Mouse (Mus musculus) erythroblast, adult 5-6 weeks (primary cell): ENCODE measurements around the gene Fndc4. TPM values are rescaled to one million over a fixed set of nuclear protein-coding genes. Genes with fewer than 3 reads are reported as not detected.
A peak's percentile ranks its signal among the peaks of the same experiment; 100 is the strongest.

Source experiments
- ATAC-seq: replicated peaks from 2 replicates; pipeline ENCODE4 v1.8.0; 2016; ENCODE audit warnings: moderate number of reproducible peaks, mild to moderate bottlenecking, moderate TSS enrichment, inconsistent platforms; ENCODE audit not compliant: poor library complexity, low FRiP score, severe bottlenecking
- total RNA-seq, 2 experiments: library from RNA; stranded (forward) in 1 of 2; stranded (reverse) in 1 of 2; fragments of 150-400 nt in 1 of 2; fragments of 200-764, 138-1000 nt in 1 of 2; gene quantifications; 2 replicates each; pipeline versions ENCODE4 v1.2.3 to v1.2.4; 2015 to 2017; ENCODE audit warnings: low replicate concordance in 2 of 2

Gene Fndc4
- total RNA-seq (2015; ENCODE audit: low replicate concordance) (not detected in 2 replicates), total RNA-seq (2017; ENCODE audit: low replicate concordance) (0.34 TPM in 1 of 2 replicates, not detected in the other)

DNA sequence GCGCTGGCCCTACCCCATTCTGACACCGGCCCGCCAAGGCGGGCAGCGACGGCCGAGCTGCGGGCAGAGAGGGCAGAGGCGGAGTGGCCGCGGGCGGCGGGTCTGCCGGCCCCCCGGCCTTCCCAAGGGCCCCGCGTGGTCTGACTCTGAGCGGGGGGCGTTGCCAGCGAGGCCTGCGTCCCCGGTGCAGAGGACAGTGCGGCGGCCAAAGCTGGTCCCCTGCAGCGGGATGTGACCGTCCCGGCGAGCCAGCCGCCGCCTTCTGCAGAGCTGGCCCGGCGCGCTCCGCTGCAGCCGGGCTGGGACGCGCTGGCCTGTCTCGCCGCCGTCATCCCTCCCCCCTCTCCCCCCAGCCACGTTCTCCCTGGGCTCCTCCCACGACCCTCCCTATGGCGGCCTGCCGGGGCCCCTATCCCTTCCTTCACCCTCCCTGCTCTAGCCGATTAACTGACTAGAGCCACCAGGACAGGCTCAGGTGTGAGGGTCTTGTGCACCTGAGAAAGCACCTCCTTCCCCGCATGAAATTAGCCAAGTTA, at the start of gene Fndc4:
TSS of gene Fndc4 (minus strand) at position 475 of the 536 bp plus-strand sequence.
- ATAC-seq: no peak

GRCm38 (mm10) chr5:31328255-31328654, 32.4 kb upstream of the Fndc4 start:
- ATAC-seq: peak; percentile 80

- no peak for ATAC-seq
Measured at GRCm38 (mm10) chr5:31326850-31327249, 31.0 kb upstream of the Fndc4 start.

GRCm38 (mm10) chr5:31324085-31324484, 28.2 kb upstream of the Fndc4 start:
- ATAC-seq: no peak

- ATAC-seq: no peak
Measured at GRCm38 (mm10) chr5:31322776-31323175, 26.9 kb upstream of the Fndc4 start.

GRCm38 (mm10) chr5:31312806-31313205, 16.9 kb upstream of the Fndc4 start:
- ATAC-seq: no peak

DNA sequence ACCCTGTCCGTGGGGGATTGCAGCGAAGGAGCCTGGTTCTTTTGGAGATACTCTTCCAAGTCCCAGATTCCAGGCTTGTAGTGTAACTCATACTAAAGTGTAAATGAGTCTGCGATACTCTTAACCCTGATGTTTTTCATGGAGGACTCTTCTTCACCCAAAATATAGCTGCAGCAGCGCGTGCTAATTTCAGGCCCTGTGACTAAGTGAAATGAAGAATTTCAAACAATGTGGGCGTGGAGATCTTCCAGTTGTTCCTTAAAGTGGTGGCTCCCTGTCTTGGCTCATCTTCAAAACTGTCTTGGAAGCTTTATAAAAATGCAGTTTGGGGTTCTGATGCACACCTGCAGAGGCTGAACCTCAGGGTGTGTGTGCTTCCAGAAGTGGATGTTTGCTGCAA, 7.2 kb upstream of the Fndc4 start:
- ATAC-seq: no peak

DNA sequence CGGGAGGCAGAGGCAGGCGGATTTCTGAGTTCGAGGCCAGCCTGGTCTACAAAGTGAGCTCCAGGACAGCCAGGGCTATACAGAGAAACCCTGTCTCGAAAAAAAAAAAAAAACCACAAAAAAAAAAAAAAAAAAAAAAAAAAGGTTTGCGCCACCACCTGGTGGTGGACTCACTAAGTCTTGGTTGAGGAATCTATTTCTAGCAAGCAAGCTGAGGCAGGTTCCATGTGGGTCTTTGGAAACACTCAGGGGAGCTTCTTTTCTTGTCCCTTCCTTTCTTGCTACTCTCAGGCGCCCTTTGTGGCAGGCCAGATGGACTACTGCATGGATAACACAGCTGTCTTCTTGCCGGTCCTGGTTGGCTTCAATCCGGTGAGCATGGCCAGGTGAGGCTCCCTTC, 6.0 kb upstream of the Fndc4 start:
- no peak for ATAC-seq

GRCm38 (mm10) chr5:31298486-31298885, 2.6 kb upstream of the Fndc4 start:
- no peak for ATAC-seq

DNA sequence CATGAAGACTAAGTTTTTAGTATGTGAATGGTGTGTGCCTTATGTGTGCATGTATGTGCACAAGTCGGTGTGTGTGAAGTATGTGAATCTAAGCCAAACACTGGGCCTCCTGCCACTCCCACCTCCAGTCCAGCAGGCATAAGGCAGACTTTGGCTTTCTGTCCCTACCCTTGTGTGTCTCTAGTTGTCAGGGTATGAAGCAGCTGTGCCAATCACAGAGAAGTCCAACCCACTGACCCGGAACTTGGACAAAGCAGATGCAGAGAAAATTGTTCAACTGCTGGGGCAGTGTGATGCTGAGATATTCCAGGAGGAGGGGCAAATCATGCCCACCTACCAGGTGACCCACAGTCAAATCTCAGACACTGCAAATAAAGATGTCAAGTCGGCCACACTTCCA, 2.1 kb upstream of the Fndc4 start:
- no peak for ATAC-seq

GRCm38 (mm10) chr5:31297047-31297757, 1.3 kb upstream of the Fndc4 start, which contains the start of gene Gckr:
Gene Gckr, plus strand, starts transcription at chr5:31297443.
- ATAC-seq: no peak

- ATAC-seq: no peak
Measured at GRCm38 (mm10) chr5:31294964-31295605, 795 bp downstream of the Fndc4 start.

GRCm38 (mm10) chr5:31291361-31291688, 4.6 kb downstream of the Fndc4 start:
- peak; percentile 50 for ATAC-seq

DNA sequence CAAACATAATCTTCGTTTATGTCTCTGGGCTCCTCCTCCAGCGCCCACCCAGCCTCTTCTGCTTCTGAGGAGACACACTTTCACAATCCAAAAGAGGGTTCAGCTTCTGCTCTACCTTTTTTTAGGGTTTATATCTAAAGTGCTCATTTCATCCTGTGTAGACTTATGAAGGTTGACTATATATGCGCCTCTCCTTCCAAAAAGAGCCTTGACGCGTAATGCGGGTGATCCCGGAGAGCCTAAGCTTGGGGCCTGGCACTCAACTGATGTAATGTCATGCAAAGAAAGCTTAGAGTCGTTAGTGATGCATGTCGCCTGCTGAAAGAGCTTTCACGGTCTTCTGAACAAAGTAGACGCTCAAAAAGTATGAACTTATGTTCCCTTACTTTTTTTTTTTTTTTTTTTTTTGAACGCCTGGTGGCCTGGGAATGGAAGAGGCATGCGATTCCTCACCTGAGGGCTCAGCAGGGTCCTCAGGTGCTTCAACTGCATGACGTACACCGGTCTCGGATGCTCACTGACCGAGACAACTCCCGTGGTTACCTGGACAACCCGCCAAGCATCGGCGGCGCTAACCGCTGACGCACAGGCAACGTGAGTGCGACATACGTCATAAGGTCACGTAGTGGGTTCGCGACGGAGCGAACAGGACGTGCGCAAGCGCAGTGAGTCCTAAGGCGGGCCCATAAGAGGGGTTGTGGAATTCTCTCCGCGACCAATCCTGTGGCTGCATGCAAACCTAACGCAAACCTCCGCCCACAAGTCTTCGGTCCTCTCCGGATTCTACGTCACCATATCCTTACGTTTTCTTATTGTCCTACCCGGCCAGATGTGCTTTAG, 5.1 kb downstream of the Fndc4 start, which contains the start of gene Ift172:
TSS of gene Ift172 (minus strand) at position 596 of the 840 bp plus-strand sequence.
- ATAC-seq: peak; percentile 98

DNA sequence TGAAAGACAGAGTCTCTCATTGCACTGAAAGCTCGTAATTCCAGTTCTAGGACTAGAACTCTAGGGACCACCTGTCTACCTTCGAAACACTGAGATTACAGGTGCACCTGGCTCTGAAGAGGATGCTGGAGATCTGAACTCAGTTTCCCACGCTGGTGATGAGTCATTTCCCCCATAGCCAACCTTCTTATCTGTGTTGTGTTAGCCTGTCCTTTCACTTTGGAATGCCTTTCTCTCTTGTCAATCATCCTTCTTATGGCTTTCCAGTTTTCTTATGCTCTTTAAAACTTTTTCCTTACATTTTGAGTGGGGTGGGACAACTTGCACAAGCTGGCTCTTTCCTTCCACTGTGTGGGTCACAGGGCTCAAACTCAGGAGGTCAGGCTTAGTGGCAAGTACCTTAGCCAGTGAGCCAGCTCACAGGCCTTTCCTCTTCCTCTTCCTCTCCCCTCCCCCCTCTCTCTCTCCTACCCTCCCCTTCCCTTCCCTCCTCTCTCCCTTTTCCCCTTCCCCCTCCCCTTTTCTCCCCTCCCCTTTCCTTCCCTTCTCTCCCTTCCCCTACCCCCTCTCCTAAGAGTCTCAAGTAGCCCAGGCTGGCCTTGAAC, 6.2 kb downstream of the Fndc4 start:
- ATAC-seq: no peak

DNA sequence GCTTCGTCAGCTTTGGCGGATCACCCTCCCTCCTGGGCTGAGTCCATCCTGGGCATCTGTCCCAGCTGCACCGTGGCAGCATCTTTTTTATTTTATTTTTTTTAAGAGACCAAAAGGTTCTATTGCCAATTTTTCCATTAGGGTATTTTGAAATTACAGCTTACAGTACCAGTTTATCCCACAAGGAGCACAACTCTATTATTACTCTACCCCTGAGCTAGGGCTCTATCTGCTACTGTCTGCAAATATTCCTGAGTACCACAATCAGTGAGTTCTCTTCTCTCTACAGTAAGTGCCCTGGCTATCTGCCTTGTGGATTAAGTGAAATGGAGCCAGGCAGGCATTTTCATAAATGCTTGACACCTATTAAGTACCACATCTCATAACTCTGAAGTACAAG, 7.2 kb downstream of the Fndc4 start:
- ATAC-seq: no peak

DNA sequence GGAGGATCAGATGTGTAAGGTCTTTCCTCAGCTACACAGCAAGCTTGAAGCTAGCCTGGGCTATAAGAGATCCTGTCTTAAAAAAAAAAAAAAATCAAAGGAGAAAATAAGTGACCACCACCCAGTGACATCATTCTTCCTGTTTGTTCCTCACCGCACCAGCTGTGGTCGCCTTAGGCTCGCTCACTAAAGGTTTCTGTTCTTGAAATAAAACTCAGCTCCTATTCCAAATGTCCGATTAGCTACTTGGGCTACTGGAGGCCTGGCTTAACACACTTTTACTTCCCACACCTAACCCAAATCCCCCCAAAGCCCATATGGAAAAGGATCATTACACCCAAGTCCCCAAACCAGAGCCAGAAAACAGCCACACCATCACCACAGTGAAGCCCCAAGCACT, 7.7 kb downstream of the Fndc4 start:
- ATAC-seq: no peak

DNA sequence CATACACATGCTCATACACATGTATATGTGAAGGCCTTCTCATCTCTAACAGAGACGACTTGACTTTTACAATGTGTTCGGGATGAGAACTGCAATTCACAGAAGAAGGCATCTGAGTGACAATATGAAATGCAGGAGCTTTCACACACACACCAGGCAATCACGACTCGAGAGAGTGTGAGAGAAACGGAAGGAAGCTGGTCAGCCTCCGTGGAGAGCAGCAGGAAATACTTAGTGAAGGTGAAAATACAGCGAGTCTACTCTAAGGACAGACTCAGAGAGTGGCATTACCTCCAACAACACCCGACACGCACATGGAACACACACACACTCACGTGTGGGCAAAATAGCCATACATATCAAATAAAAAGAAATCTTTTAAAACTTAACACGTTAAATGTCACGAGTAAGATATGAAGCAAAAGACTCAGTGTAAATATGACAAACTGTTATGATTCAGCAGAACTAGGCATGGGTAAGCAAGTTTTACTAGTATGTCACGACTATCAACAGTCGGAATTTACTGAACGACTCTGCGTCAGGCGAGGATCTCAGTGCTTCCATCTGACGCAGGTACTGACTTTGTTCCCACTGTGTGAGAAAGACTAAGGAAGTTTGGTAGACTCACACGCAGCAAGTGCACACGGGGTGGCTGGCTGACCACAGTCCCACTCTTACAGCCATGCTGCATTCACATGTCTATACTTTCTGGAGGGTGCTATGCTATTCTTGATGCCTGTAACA, 16.5 kb downstream of the Fndc4 start:
- no peak for ATAC-seq

DNA sequence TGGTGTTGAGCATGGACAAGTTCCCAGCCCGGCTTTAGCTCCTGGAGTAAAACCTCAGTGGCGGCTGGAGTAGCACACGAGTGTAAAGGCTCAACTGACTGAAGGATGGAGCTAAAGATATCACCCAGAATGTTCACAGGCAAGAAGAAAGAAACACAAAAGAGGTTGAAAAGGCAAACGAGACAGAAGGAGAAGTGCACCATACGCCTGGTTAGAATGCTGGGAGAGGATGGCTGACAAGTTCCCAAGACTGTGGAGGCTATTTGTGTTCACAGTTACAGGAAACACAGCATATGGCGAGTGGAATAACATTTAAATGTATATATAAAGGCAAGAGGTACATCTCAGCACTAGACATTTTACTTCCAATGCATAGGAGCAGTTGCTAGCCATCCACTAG, 22.9 kb downstream of the Fndc4 start:
- no peak for ATAC-seq
